Mouse (Mus musculus): ENCODE results near the gene Cox4i2. TPM values are rescaled to one million over a fixed set of nuclear protein-coding genes. Genes with fewer than 3 reads are reported as not detected.

The Cox4i2 gene
- polyA plus RNA-seq, 1 experiment: 1.1 TPM

DNA sequence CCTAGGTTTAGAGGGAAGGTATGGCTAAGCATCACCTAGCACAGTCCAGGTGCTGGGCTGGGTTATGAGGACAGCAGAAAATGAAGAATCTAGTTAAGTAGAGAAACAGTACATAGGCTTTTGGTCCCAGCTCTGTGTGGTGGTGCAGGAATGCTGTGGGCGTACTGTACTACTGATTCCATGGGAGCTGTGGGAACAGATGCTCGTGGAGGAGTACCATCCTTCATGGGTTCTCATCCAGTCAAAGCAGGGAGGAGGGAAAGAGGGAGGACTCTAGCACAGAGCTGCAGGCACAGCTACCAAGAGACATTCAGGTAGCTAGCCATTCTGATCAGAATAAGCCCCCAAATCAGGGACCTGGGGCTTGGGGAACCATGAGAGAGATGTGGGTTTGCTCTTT, 22.5 kb downstream of the Cox4i2 start:
- H3K9me3 ChIP-seq (replicated peaks; ENCODE audit: control insufficient read depth, insufficient read depth, low read length, poor library complexity, severe bottlenecking): no peaks in the 10 kb centered on the region
- H3K27ac ChIP-seq (ENCODE audit: insufficient read depth, low read length): no peak overlapping the region
- no peak overlapping the region for H3K4me3 ChIP-seq (ENCODE audit: low read depth, low read length)
- H3K9ac ChIP-seq (ENCODE audit: low read depth, poor library complexity, severe bottlenecking): no peak overlapping the region
- H3K27me3 ChIP-seq (ENCODE audit: control insufficient read depth, insufficient read depth, low read length, poor library complexity, severe bottlenecking): no peaks in the 10 kb centered on the region
- no peak for TF ChIP-seq POLR2A (IDR thresholded peaks at IDR 0.05; ENCODE audit: insufficient read depth, low read length)
- no peak for TF ChIP-seq CTCF (IDR thresholded peaks at IDR 0.05; ENCODE audit: low read depth, low read length)
- no peak for TF ChIP-seq EP300 (IDR thresholded peaks at IDR 0.05; ENCODE audit: insufficient read depth, low read depth, low read length)
- H3K4me1 ChIP-seq (ENCODE audit: control insufficient read depth, insufficient read depth, low read length): no peaks in the 10 kb centered on the region
- peaks cover 4% of the 10 kb centered on the region for H3K36me3 ChIP-seq (ENCODE audit: control insufficient read depth, insufficient read depth, low read length, poor library complexity, severe bottlenecking)

DNA sequence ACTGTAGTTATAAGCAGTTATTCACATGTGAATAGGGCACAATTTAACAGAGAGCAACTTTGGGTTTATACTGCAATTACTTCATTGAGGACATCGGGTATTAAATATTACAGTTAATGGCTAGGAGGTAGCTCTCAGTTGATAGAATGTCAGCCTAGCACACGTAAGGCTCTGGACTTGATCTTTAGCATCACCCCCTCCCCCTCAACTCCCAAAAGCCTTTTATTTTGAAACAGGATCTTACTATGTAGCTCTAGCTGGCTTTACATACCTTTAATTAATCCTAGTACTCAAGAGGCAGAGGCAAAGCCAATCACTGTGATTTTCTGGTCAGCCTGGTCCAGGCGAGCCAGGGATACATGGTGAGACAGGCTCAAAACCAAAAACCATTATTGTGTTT, 23.1 kb downstream of the Cox4i2 start:
- Histone ChIP-seq H3K27ac (ENCODE audit: insufficient read depth, low read length) (no peak overlapping the region), H3K27me3 (ENCODE audit: control insufficient read depth, insufficient read depth, low read length, poor library complexity, severe bottlenecking) (no peaks in the 10 kb centered on the region), H3K9ac (ENCODE audit: low read depth, poor library complexity, severe bottlenecking) (no peak overlapping the region), H3K9me3 (replicated peaks; ENCODE audit: control insufficient read depth, insufficient read depth, low read length, poor library complexity, severe bottlenecking) (no peaks in the 10 kb centered on the region), H3K36me3 (ENCODE audit: control insufficient read depth, insufficient read depth, low read length, poor library complexity, severe bottlenecking) (peaks cover 4% of the 10 kb centered on the region), H3K4me1 (ENCODE audit: control insufficient read depth, insufficient read depth, low read length) (no peaks in the 10 kb centered on the region), H3K4me3 (ENCODE audit: low read depth, low read length) (no peak overlapping the region)
- TF ChIP-seq POLR2A (IDR thresholded peaks at IDR 0.05; ENCODE audit: insufficient read depth, low read length) (no peak), EP300 (IDR thresholded peaks at IDR 0.05; ENCODE audit: insufficient read depth, low read depth, low read length) (no peak), CTCF (IDR thresholded peaks at IDR 0.05; ENCODE audit: low read depth, low read length) (no peak)

- H3K27ac ChIP-seq (ENCODE audit: insufficient read depth, low read length): no peak overlapping the region
- no peak overlapping the region for H3K4me3 ChIP-seq (ENCODE audit: low read depth, low read length)
- no peaks in the 10 kb centered on the region for H3K27me3 ChIP-seq (ENCODE audit: control insufficient read depth, insufficient read depth, low read length, poor library complexity, severe bottlenecking)
- no peaks in the 10 kb centered on the region for H3K9me3 ChIP-seq (replicated peaks; ENCODE audit: control insufficient read depth, insufficient read depth, low read length, poor library complexity, severe bottlenecking)
- H3K9ac ChIP-seq (ENCODE audit: low read depth, poor library complexity, severe bottlenecking): no peak overlapping the region
- H3K4me1 ChIP-seq (ENCODE audit: control insufficient read depth, insufficient read depth, low read length): no peaks in the 10 kb centered on the region
- no peak for TF ChIP-seq CTCF (IDR thresholded peaks at IDR 0.05; ENCODE audit: low read depth, low read length)
- no peak for TF ChIP-seq EP300 (IDR thresholded peaks at IDR 0.05; ENCODE audit: insufficient read depth, low read depth, low read length)
- TF ChIP-seq POLR2A (IDR thresholded peaks at IDR 0.05; ENCODE audit: insufficient read depth, low read length): no peak
- peaks cover 4% of the 10 kb centered on the region for H3K36me3 ChIP-seq (ENCODE audit: control insufficient read depth, insufficient read depth, low read length, poor library complexity, severe bottlenecking)
Measured at GRCm38 (mm10) chr2:152780466-152780865, 26.5 kb downstream of the Cox4i2 start.

GRCm38 (mm10) chr2:152781031-152781711, 27.2 kb downstream of the Cox4i2 start:
- Histone ChIP-seq H3K4me3 (ENCODE audit: low read depth, low read length) (no peak overlapping the region), H3K9me3 (replicated peaks; ENCODE audit: control insufficient read depth, insufficient read depth, low read length, poor library complexity, severe bottlenecking) (no peaks in the 10 kb centered on the region), H3K27me3 (ENCODE audit: control insufficient read depth, insufficient read depth, low read length, poor library complexity, severe bottlenecking) (no peaks in the 10 kb centered on the region), H3K27ac (ENCODE audit: insufficient read depth, low read length) (no peak overlapping the region), H3K4me1 (ENCODE audit: control insufficient read depth, insufficient read depth, low read length) (no peaks in the 10 kb centered on the region), H3K36me3 (ENCODE audit: control insufficient read depth, insufficient read depth, low read length, poor library complexity, severe bottlenecking) (peaks cover 4% of the 10 kb centered on the region), H3K9ac (ENCODE audit: low read depth, poor library complexity, severe bottlenecking) (no peak overlapping the region)
- TF ChIP-seq EP300 (IDR thresholded peaks at IDR 0.05; ENCODE audit: insufficient read depth, low read depth, low read length) (no peak), POLR2A (IDR thresholded peaks at IDR 0.05; ENCODE audit: insufficient read depth, low read length) (no peak), CTCF (IDR thresholded peaks at IDR 0.05; ENCODE audit: low read depth, low read length) (no peak)

DNA sequence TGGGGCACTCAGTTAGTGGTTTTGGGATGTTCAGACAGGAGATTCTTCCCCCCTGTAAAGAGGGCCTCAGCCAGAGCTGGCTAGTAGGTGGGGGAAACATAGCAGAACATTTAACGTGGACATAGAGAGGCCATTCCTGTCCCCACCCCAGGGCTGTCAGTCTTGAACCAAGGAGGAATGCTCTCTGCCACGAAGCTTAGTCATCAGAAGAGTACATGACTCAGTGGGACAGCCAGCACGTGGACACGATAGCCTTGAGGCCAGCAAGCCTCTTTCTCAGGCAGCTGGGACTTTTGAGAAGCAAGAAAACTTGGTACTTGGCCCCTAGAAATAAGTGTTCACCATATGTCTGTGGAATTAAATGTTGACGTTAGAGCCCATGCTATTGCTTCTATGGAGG, 28.7 kb downstream of the Cox4i2 start:
- peaks cover 4% of the 10 kb centered on the region for H3K36me3 ChIP-seq (ENCODE audit: control insufficient read depth, insufficient read depth, low read length, poor library complexity, severe bottlenecking)
- H3K4me3 ChIP-seq (ENCODE audit: low read depth, low read length): no peak overlapping the region
- no peak overlapping the region for H3K9ac ChIP-seq (ENCODE audit: low read depth, poor library complexity, severe bottlenecking)
- H3K27ac ChIP-seq (ENCODE audit: insufficient read depth, low read length): no peak overlapping the region
- no peaks in the 10 kb centered on the region for H3K4me1 ChIP-seq (ENCODE audit: control insufficient read depth, insufficient read depth, low read length)
- H3K27me3 ChIP-seq (ENCODE audit: control insufficient read depth, insufficient read depth, low read length, poor library complexity, severe bottlenecking): no peaks in the 10 kb centered on the region
- no peaks in the 10 kb centered on the region for H3K9me3 ChIP-seq (replicated peaks; ENCODE audit: control insufficient read depth, insufficient read depth, low read length, poor library complexity, severe bottlenecking)
- TF ChIP-seq POLR2A (IDR thresholded peaks at IDR 0.05; ENCODE audit: insufficient read depth, low read length): no peak
- TF ChIP-seq CTCF (IDR thresholded peaks at IDR 0.05; ENCODE audit: low read depth, low read length): no peak
- TF ChIP-seq EP300 (IDR thresholded peaks at IDR 0.05; ENCODE audit: insufficient read depth, low read depth, low read length): no peak

DNA sequence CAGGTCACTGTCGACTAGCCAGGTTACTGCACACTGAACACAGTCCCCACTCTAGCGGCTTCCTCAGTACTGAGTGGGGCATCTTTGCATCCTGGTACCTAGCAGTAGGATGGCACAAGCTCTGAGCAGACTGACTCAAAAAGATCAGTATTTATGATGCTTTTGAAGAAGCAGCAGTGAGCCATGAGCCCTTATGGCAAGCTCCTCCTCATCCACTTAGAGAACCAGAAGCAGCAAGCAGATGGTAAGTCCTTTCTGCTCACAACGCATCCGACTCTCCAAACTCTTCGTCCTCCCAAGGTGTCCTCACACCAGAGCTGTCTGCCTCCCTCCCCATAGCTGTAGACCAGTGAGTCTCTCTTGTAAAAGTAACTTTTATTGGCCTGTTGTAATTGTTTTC, 29.3 kb downstream of the Cox4i2 start:
- H3K4me3 ChIP-seq (ENCODE audit: low read depth, low read length): no peak overlapping the region
- no peak overlapping the region for H3K9ac ChIP-seq (ENCODE audit: low read depth, poor library complexity, severe bottlenecking)
- H3K36me3 ChIP-seq (ENCODE audit: control insufficient read depth, insufficient read depth, low read length, poor library complexity, severe bottlenecking): peaks cover 4% of the 10 kb centered on the region
- no peaks in the 10 kb centered on the region for H3K4me1 ChIP-seq (ENCODE audit: control insufficient read depth, insufficient read depth, low read length)
- no peaks in the 10 kb centered on the region for H3K27me3 ChIP-seq (ENCODE audit: control insufficient read depth, insufficient read depth, low read length, poor library complexity, severe bottlenecking)
- H3K9me3 ChIP-seq (replicated peaks; ENCODE audit: control insufficient read depth, insufficient read depth, low read length, poor library complexity, severe bottlenecking): no peaks in the 10 kb centered on the region
- H3K27ac ChIP-seq (ENCODE audit: insufficient read depth, low read length): no peak overlapping the region
- no peak for TF ChIP-seq EP300 (IDR thresholded peaks at IDR 0.05; ENCODE audit: insufficient read depth, low read depth, low read length)
